Mouse (Mus musculus): ENCODE measurements around the gene Ift122. TPM values are rescaled to one million over a fixed set of nuclear protein-coding genes. Genes with fewer than 3 reads are reported as not detected.

Ift122 gene
- total and polyA plus RNA-seq, 3 experiments: 3.3 to 8.0 TPM; not detected in 1

DNA sequence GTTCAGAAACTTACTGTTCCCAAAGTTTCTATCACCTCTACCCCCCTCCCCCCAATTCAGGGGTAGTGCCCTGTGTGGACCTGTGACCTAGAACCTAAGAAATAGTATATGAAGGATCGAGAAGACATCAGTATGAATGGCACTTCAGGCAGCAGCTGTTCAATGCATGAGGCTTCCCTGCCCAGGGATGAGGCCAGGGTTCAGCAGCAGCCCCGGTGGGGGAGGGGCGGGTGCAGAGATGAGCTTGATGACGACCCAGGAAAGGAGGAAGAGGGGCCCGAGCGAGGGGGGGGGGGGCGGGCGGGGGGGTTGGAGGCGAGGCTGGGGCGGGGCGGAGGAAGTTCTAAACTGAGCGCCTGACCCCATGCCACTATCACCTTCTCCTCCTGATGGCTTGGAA is 87.9 kb downstream of the Ift122 start:
- Histone ChIP-seq H3K4me3 (ENCODE audit: control insufficient read depth in 1 of 2, insufficient read depth in 1 of 2, low read depth in 2 of 2, low read length in 2 of 2) (peak overlapping the region in 1 of 2 experiments; percentile 25; a peak in 1 of 4 replicates), H3K79me2 (ENCODE audit: control insufficient read depth, insufficient read depth, low read length, poor library complexity) (no peaks in the 10 kb centered on the region), H3K4me1 (ENCODE audit: control insufficient read depth in 1 of 2, insufficient read depth in 2 of 2, low read length in 2 of 2) (peaks cover 8 to 28% of the 10 kb centered on the region in 2 experiments), H3K36me3 (ENCODE audit: control insufficient read depth in 1 of 2, insufficient read depth in 2 of 2, low read length in 2 of 2) (peaks cover 0 to 18% of the 10 kb centered on the region in 2 experiments; a peak in 2 of 4 replicates), H3K27me3 (ENCODE audit: control insufficient read depth in 1 of 2, insufficient read depth in 2 of 2, low read length in 2 of 2) (no peaks in the 10 kb centered on the region), H3K9me3 (replicated peaks; ENCODE audit: insufficient read depth, low read length) (no peaks in the 10 kb centered on the region), H3K27ac (ENCODE audit: control insufficient read depth, low read depth, low read length) (no peak overlapping the region), H3K9ac (ENCODE audit: control insufficient read depth, low read depth, low read length, poor library complexity, severe bottlenecking) (no peak overlapping the region)
- TF ChIP-seq KAT2A (conservative IDR thresholded peaks at IDR 0.05; ENCODE audit: low read depth, low read length): no peak
- no peak for TF ChIP-seq POLR2AphosphoS2 (IDR thresholded peaks at IDR 0.05; ENCODE audit: low read length)
- no peak for TF ChIP-seq CTCF (IDR thresholded peaks at IDR 0.05 in 2 of 3, conservative IDR thresholded peaks at IDR 0.05 in 1 of 3; ENCODE audit: control insufficient read depth in 1 of 3, insufficient read depth in 1 of 3, low read depth in 2 of 3, low read length in 3 of 3, poor library complexity in 1 of 3, severe bottlenecking in 1 of 3)
- TF ChIP-seq NRF1 (IDR thresholded peaks at IDR 0.05; ENCODE audit: insufficient read depth, low read depth, low read length, poor library complexity, severe bottlenecking): no peak
- TF ChIP-seq SMC3 (IDR thresholded peaks at IDR 0.05; ENCODE audit: low read depth, low read length): no peak
- no peak for TF ChIP-seq MYC (IDR thresholded peaks at IDR 0.05; ENCODE audit: low read depth, low read length)
- TF ChIP-seq POLR2A (IDR thresholded peaks at IDR 0.05; ENCODE audit: control insufficient read depth in 1 of 2, insufficient read depth in 1 of 2, low read depth in 1 of 2, low read length in 2 of 2, poor library complexity in 1 of 2): no peak
- no peak for TF ChIP-seq MYB (IDR thresholded peaks at IDR 0.05; ENCODE audit: low read depth, low read length)
- TF ChIP-seq E2F4 (IDR thresholded peaks at IDR 0.05; ENCODE audit: borderline replicate concordance, low read depth, low read length): no peak
- TF ChIP-seq HCFC1 (IDR thresholded peaks at IDR 0.05; ENCODE audit: low read depth, low read length): no peak
- TF ChIP-seq UBTF (IDR thresholded peaks at IDR 0.05; ENCODE audit: borderline replicate concordance, insufficient read depth, low read depth, low read length): no peak
- DNase-seq (ENCODE audit: low read depth, low spot score): peak; percentile 56

DNA sequence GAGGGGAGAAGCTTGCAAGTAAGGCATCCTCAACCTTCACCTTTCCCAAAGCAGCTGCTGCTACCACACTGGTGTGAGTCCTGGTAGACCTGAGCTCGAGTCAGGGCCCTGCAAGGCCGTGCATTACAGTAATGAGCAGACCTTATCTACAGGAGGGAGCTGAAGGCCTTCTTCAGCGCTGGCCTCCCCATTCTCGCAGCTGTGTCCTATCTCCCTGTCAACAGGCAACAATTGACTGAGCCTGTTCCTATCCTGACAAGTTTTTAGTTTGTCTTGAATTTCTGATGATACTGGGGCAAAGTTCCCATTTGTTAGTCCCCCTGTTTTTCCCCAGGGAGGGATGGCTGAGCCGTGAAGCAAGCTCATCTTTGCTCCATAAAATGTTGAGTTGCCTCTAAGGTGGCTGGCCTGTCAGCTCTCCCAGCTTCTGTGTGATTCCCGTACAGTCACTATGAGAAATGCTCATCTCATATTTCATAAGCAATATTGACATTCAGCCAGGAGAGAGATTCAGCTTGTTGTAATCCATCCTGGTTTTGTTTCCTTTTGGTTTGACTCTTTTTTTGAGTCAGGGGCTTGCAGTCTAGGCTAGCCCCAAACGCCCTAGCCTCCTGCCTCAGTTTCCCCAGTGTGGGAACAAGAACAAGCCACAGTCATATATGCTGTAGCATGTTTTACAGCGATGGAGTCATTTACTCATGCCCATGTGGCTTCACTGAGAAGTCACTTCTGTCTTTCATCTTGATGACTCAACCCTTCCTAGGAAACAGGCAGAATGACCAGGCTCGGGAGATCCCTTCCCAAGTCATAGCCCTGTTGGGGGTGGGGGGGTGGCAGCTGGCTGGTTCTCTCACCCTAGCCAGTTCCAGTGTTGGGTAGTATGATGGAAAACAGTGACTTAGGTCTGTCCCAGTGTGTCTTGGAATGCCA is 90.5 kb downstream of the Ift122 start:
- no peaks in the 10 kb centered on the region for H3K9me3 ChIP-seq (replicated peaks; ENCODE audit: insufficient read depth, low read length)
- peaks cover 0 to 26% of the 10 kb centered on the region in 2 experiments; a peak in 2 of 4 replicates for H3K36me3 ChIP-seq (ENCODE audit: control insufficient read depth in 1 of 2, insufficient read depth in 2 of 2, low read length in 2 of 2)
- peaks cover 10 to 38% of the 10 kb centered on the region in 2 experiments for H3K4me1 ChIP-seq (ENCODE audit: control insufficient read depth in 1 of 2, insufficient read depth in 2 of 2, low read length in 2 of 2)
- no peaks in the 10 kb centered on the region for H3K79me2 ChIP-seq (ENCODE audit: control insufficient read depth, insufficient read depth, low read length, poor library complexity)
- peak; percentile 55 for DNase-seq (ENCODE audit: low read depth, low spot score)
- no peaks in the 10 kb centered on the region for H3K27me3 ChIP-seq (ENCODE audit: control insufficient read depth in 1 of 2, insufficient read depth in 2 of 2, low read length in 2 of 2)
- no peak overlapping the region for H3K27ac ChIP-seq (ENCODE audit: control insufficient read depth, low read depth, low read length)
- no peak for TF ChIP-seq TCF12 (IDR thresholded peaks at IDR 0.05; ENCODE audit: low read depth, low read length)
- TF ChIP-seq GATA1 (IDR thresholded peaks at IDR 0.05; ENCODE audit: low read depth, low read length): peak; percentile 29; the same call in 1 of the 2 replicates
- peak; percentile 45 for TF ChIP-seq TAL1 (IDR thresholded peaks at IDR 0.05; ENCODE audit: low read length)
- no peak overlapping the region for H3K9ac ChIP-seq (ENCODE audit: control insufficient read depth, low read depth, low read length, poor library complexity, severe bottlenecking)
- H3K4me3 ChIP-seq (ENCODE audit: control insufficient read depth in 1 of 2, insufficient read depth in 1 of 2, low read depth in 2 of 2, low read length in 2 of 2): no peak overlapping the region
